Mouse (Mus musculus) liver, adult 2 months (tissue): ENCODE results near the gene Atg16l1. TPM values are rescaled to one million over a fixed set of nuclear protein-coding genes. Genes with fewer than 3 reads are reported as not detected.

Source experiments
- DNase-seq: peaks from one replicate; pipeline ENCODE4 v3.0.0-alpha.2; 2011; ENCODE audit warnings: low read depth, low spot score; ENCODE audit errors: extremely low read depth
- H3K27ac ChIP-seq: fragments of 200-500 bp; replicated peaks from 2 replicates; pipeline ENCODE4 v1.5.1; 2012; ENCODE audit warnings: low read depth, mild to moderate bottlenecking, control low read depth, inconsistent platforms, low read length; ENCODE audit not compliant: insufficient read depth
- H3K27me3 ChIP-seq: fragments of 200-500 bp; 2 replicates; pipeline ENCODE4 v1.6.1; 2012; ENCODE audit warnings: mild to moderate bottlenecking, moderate library complexity, low read length, inconsistent platforms; ENCODE audit not compliant: control insufficient read depth, insufficient read depth
- H3K36me3 ChIP-seq: fragments of 200-500 bp; 2 replicates; pipeline ENCODE4 v1.6.1; 2012; ENCODE audit warnings: low read length, inconsistent platforms; ENCODE audit not compliant: control insufficient read depth, insufficient read depth
- H3K4me1 ChIP-seq: fragments of 200-500 bp; 2 replicates; pipeline ENCODE4 v1.6.1; 2011; ENCODE audit warnings: low read length; ENCODE audit not compliant: control insufficient read depth, insufficient read depth
- H3K4me3 ChIP-seq: fragments of 200-500 bp; 2 replicates; pipeline ENCODE4 v1.5.1; 2011; ENCODE audit warnings: low read depth, mild to moderate bottlenecking, control low read depth, low read length, moderate library complexity; ENCODE audit not compliant: insufficient read depth
- H3K79me2 ChIP-seq: fragments of 200-500 bp; 2 replicates; pipeline ENCODE4 v1.6.1; 2012; ENCODE audit warnings: inconsistent platforms, mild to moderate bottlenecking, low read length, moderate library complexity; ENCODE audit not compliant: control insufficient read depth, insufficient read depth
- H3K9ac ChIP-seq: fragments of 200-500 bp; 2 replicates; pipeline ENCODE4 v1.6.1; 2012; ENCODE audit warnings: low read depth, mild to moderate bottlenecking, control low read depth, inconsistent platforms, low read length
- CTCF ChIP-seq: fragments of 200-500 bp; IDR thresholded peaks from 2 replicates; pipeline ENCODE4 v1.5.1; 2011; ENCODE audit warnings: low read depth, low read length, control low read depth
- POLR2A ChIP-seq: fragments of 200-500 bp; IDR thresholded peaks from 2 replicates; pipeline ENCODE4 v1.6.1; 2011; ENCODE audit warnings: low read length, control low read depth; ENCODE audit not compliant: insufficient read depth; ENCODE audit errors: extremely low read depth
- WGBS: fragments of 180-500 bp; shearing (Covaris S2); methylation state at CpG from one replicate; pipeline ENCODE4 v1.1.7; 2018; 5-methylcytosine and 5-hydroxymethylcytosine counted together
- polyA plus RNA-seq: library from polyadenylated mRNA; depleted of rRNA; stranded (reverse); fragments of >200 nt; gene quantifications from 2 replicates; pipeline ENCODE4 v1.2.3, GENCODE M21; 2012
- total RNA-seq: library from RNA; depleted of rRNA; stranded (reverse); fragments of >200 nt; gene quantifications from 2 replicates; pipeline ENCODE4 v1.2.3, GENCODE M21; 2014

Atg16l1 gene
- total and polyA plus RNA-seq, 2 experiments: 23.1 to 30.5 TPM

GRCm38 (mm10) chr1:87721382-87721781 is 34.3 kb upstream of the Atg16l1 start:
- H3K79me2 ChIP-seq: no peaks in the 10 kb centered on the region
- H3K4me3 ChIP-seq: no peak overlapping the region
- WGBS: 42% methylated on average over 8 of the region's 8 CpGs
- H3K4me1 ChIP-seq: no peaks in the 10 kb centered on the region
- H3K27me3 ChIP-seq: no peaks in the 10 kb centered on the region
- TF ChIP-seq POLR2A (no peak), CTCF (peak; percentile 31)
- H3K36me3 ChIP-seq: no peaks in the 10 kb centered on the region
- no peak for DNase-seq
- H3K9ac ChIP-seq: no peak overlapping the region
- H3K27ac ChIP-seq: no peak overlapping the region

GRCm38 (mm10) chr1:87722081-87722480 is 33.6 kb upstream of the Atg16l1 start:
- 53% methylated on average over 2 of the region's 2 CpGs for WGBS
- no peak overlapping the region for H3K27ac ChIP-seq
- H3K4me3 ChIP-seq: no peak overlapping the region
- TF ChIP-seq POLR2A (no peak), CTCF (no peak)
- H3K79me2 ChIP-seq: no peaks in the 10 kb centered on the region
- no peaks in the 10 kb centered on the region for H3K4me1 ChIP-seq
- H3K27me3 ChIP-seq: no peaks in the 10 kb centered on the region
- H3K9ac ChIP-seq: no peak overlapping the region
- H3K36me3 ChIP-seq: no peaks in the 10 kb centered on the region
- DNase-seq: no peak

- no peak for TF ChIP-seq POLR2A
- no peak for TF ChIP-seq CTCF
Measured at GRCm38 (mm10) chr1:87723351-87723750, 32.3 kb upstream of the Atg16l1 start.

DNA sequence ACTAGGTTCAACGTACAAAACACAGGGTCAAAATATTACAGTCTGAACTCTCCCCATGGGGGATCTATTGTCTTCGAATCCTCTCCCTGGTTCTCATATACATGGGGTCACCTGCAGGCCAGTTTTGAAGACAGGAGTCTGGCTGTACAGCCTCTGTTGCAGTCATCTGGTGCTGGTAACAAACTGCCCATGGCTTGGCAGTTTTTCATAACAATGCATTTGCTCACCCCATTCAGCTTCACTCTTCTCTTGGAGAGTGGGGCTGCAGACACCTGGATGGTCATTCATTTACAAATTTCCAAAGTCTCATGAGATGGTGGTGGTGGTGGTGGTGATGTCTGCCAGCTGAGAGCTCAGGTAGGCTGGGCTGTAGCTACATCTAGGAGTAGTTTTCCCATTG is 26.6 kb upstream of the Atg16l1 start:
- H3K4me3 ChIP-seq: no peak overlapping the region
- TF ChIP-seq POLR2A (no peak), CTCF (no peak)
- H3K79me2 ChIP-seq: no peaks in the 10 kb centered on the region
- H3K27me3 ChIP-seq: no peaks in the 10 kb centered on the region
- no peaks in the 10 kb centered on the region for H3K36me3 ChIP-seq
- H3K9ac ChIP-seq: no peak overlapping the region
- no peak overlapping the region for H3K27ac ChIP-seq
- WGBS: 70% methylated on average over 2 of the region's 2 CpGs
- no peak for DNase-seq
- H3K4me1 ChIP-seq: no peaks in the 10 kb centered on the region

More at GRCm38 (mm10) chr1:87723351-87723750, 32.3 kb upstream of the Atg16l1 start:
- no peaks in the 10 kb centered on the region for H3K27me3 ChIP-seq
- no peak overlapping the region for H3K9ac ChIP-seq
- H3K4me1 ChIP-seq: no peaks in the 10 kb centered on the region
- no peak for DNase-seq
- H3K27ac ChIP-seq: no peak overlapping the region
- no peak overlapping the region for H3K4me3 ChIP-seq
- H3K79me2 ChIP-seq: no peaks in the 10 kb centered on the region
- no peaks in the 10 kb centered on the region for H3K36me3 ChIP-seq
- WGBS: 74% methylated on average over 4 of the region's 4 CpGs

- no peak overlapping the region for H3K9ac ChIP-seq
- no peaks in the 10 kb centered on the region for H3K4me1 ChIP-seq
- no peak for DNase-seq
- no peaks in the 10 kb centered on the region for H3K27me3 ChIP-seq
- H3K79me2 ChIP-seq: no peaks in the 10 kb centered on the region
- TF ChIP-seq POLR2A: no peak
- TF ChIP-seq CTCF: no peak
- no peak overlapping the region for H3K27ac ChIP-seq
- H3K36me3 ChIP-seq: no peaks in the 10 kb centered on the region
- 80% methylated on average over 6 of the region's 6 CpGs for WGBS
- no peak overlapping the region for H3K4me3 ChIP-seq
Measured at GRCm38 (mm10) chr1:87729850-87730249, 25.8 kb upstream of the Atg16l1 start.

GRCm38 (mm10) chr1:87730271-87730670 is 25.4 kb upstream of the Atg16l1 start:
- no peak for TF ChIP-seq POLR2A
- no peak for TF ChIP-seq CTCF

More at GRCm38 (mm10) chr1:87730271-87730670, 25.4 kb upstream of the Atg16l1 start:
- Histone ChIP-seq H3K27me3 (no peaks in the 10 kb centered on the region), H3K4me1 (no peaks in the 10 kb centered on the region), H3K9ac (no peak overlapping the region), H3K36me3 (no peaks in the 10 kb centered on the region), H3K79me2 (no peaks in the 10 kb centered on the region), H3K4me3 (no peak overlapping the region), H3K27ac (no peak overlapping the region)
- DNase-seq: no peak
- 87% methylated on average over 7 of the region's 7 CpGs for WGBS
